ENCODE assay signal across 8 mouse cellular contexts in genomic region chr11:120492024-120492877, GRCm38 (mm10). TPM values are rescaled to one million over a fixed set of nuclear protein-coding genes. Genes with fewer than 3 reads are reported as not detected.
DNase-seq lines count a peak whose midpoint lies in the region; ATAC-seq lines count a peak whose summit lies in the region.

No protein-coding gene starts in this region.

- no peaks in the 10 kb centered on the region for H3K27me3 ChIP-seq in embryonic facial prominence, embryonic 13.5 days
- no peaks in the 10 kb centered on the region for H3K27me3 ChIP-seq in limb, embryonic 11.5 days (ENCODE audit: control insufficient read depth, insufficient read depth, low read length)
- H3K27me3 ChIP-seq in midbrain, embryonic 12.5 days, result no peaks in the 10 kb centered on the region

- peak; percentile 61 for DNase-seq in CD4-positive, CD25-positive, alpha-beta regulatory T cell, adult 2 months (ENCODE audit: low read depth, low spot score)
- DNase-seq in MEL-GATA-1-ER (ENCODE audit: extremely low read depth, low read depth), result peak; percentile 67
- peak; percentile 52 for DNase-seq in heart, postnatal 4 days
- DNase-seq in limb, embryonic 11.5 days (ENCODE audit: low spot score), result peak; percentile 61
- peak; percentile 48 for DNase-seq in thymus, postnatal 14 days

- no peaks in the 10 kb centered on the region for H3K9me3 ChIP-seq in embryonic facial prominence, embryonic 13.5 days
- no peaks in the 10 kb centered on the region for H3K9me3 ChIP-seq in limb, embryonic 11.5 days (ENCODE audit: control insufficient read depth, low read length)
- H3K9me3 ChIP-seq in midbrain, embryonic 12.5 days, result no peaks in the 10 kb centered on the region

- peak overlapping the region; percentile 89 for H3K9ac ChIP-seq in embryonic facial prominence, embryonic 13.5 days
- peak overlapping the region; percentile 81 for H3K9ac ChIP-seq in limb, embryonic 11.5 days (ENCODE audit: low read length)
- H3K9ac ChIP-seq in midbrain, embryonic 12.5 days (replicated peaks), result peak overlapping the region; percentile 81

- peaks cover 34% of the 10 kb centered on the region for H3K4me1 ChIP-seq in embryonic facial prominence, embryonic 13.5 days
- peaks cover 20% of the 10 kb centered on the region for H3K4me1 ChIP-seq in limb, embryonic 11.5 days (ENCODE audit: control insufficient read depth, insufficient read depth, low read length)
- peaks cover 30% of the 10 kb centered on the region for H3K4me1 ChIP-seq in midbrain, embryonic 12.5 days

- peak overlapping the region; percentile 87 for H3K27ac ChIP-seq in embryonic facial prominence, embryonic 13.5 days
- H3K27ac ChIP-seq in limb, embryonic 11.5 days (replicated peaks; ENCODE audit: low read depth, low read length), result peak overlapping the region; percentile 80
- peak overlapping the region; percentile 73 for H3K27ac ChIP-seq in midbrain, embryonic 12.5 days (replicated peaks)

- H3K4me2 ChIP-seq in embryonic facial prominence, embryonic 13.5 days, result peak overlapping the region; percentile 95
- H3K4me2 ChIP-seq in limb, embryonic 11.5 days (ENCODE audit: low read depth, severe bottlenecking), result peak overlapping the region; percentile 92
- H3K4me2 ChIP-seq in midbrain, embryonic 12.5 days (replicated peaks), result peak overlapping the region; percentile 95

- ATAC-seq in embryonic facial prominence, embryonic 13.5 days (ENCODE audit: insufficient number of reproducible peaks, insufficient read depth, low FRiP score, low TSS enrichment, low read depth), result peak; percentile 23
- ATAC-seq in limb, embryonic 11.5 days (ENCODE audit: insufficient number of reproducible peaks, low FRiP score, low TSS enrichment, low read depth), result peak; percentile 40
- no peak for ATAC-seq in midbrain, embryonic 12.5 days (ENCODE audit: low FRiP score, low read depth)
- no peak; the same call in 1 of the 2 replicates for ATAC-seq in frontal cortex, adult (ENCODE audit: low TSS enrichment)

- H3K4me3 ChIP-seq in embryonic facial prominence, embryonic 13.5 days, result peak overlapping the region; percentile 99
- H3K4me3 ChIP-seq in limb, embryonic 11.5 days (ENCODE audit: low read depth, low read length), result peak overlapping the region; percentile 96
- H3K4me3 ChIP-seq in midbrain, embryonic 12.5 days, result peak overlapping the region; percentile 93

- 0% methylated on average over 48 of the region's 48 CpGs for WGBS in embryonic facial prominence, embryonic 13.5 days
- 0% methylated on average over 48 of the region's 48 CpGs for WGBS in limb, embryonic 11.5 days
- under 1% methylated on average over 48 of the region's 48 CpGs for WGBS in midbrain, embryonic 12.5 days

- H3K36me3 ChIP-seq in embryonic facial prominence, embryonic 13.5 days, result peaks cover 56% of the 10 kb centered on the region
- peaks cover 29% of the 10 kb centered on the region for H3K36me3 ChIP-seq in limb, embryonic 11.5 days (ENCODE audit: control insufficient read depth, insufficient read depth, low read length)
- H3K36me3 ChIP-seq in midbrain, embryonic 12.5 days, result peaks cover 52% of the 10 kb centered on the region

RNA-seq across cellular contexts. Expression of gene Slc25a10, which starts 0.6 kb away (rescaled TPM):
- polyA plus RNA-seq in embryonic facial prominence, embryonic 13.5 days (2015; fragmentation: Nextera tagmentation; extraction: Ambion mirVana), result 50.1 and 54.3 TPM in 2 replicates
- total RNA-seq in heart, postnatal 4 days (2021), result 10 to 100 TPM; 43.7 to 45.7 TPM
- polyA plus RNA-seq in limb, embryonic 11.5 days (2014; fragmentation: Nextera tagmentation; extraction: Ambion mirVana), result 57.8 and 58.5 TPM in 2 replicates
- 37.7 and 38.8 TPM in 2 replicates for polyA plus RNA-seq in midbrain, embryonic 12.5 days (2016; fragmentation: Nextera tagmentation; extraction: Ambion mirVana)

RNA-seq across cellular contexts. Expression of gene Mrpl12, which starts 7.8 kb away (rescaled TPM):
- polyA plus RNA-seq in embryonic facial prominence, embryonic 13.5 days (2015; fragmentation: Nextera tagmentation; extraction: Ambion mirVana), result 134 and 138 TPM in 2 replicates
- 100 to 1,000 TPM; 229 to 250 TPM for total RNA-seq in heart, postnatal 4 days (2021)
- 166 and 177 TPM in 2 replicates for polyA plus RNA-seq in limb, embryonic 11.5 days (2014; fragmentation: Nextera tagmentation; extraction: Ambion mirVana)
- polyA plus RNA-seq in midbrain, embryonic 12.5 days (2016; fragmentation: Nextera tagmentation; extraction: Ambion mirVana), result 112 and 118 TPM in 2 replicates

RNA-seq across cellular contexts. Expression of gene Arl16, which starts 24.8 kb away (rescaled TPM):
- 59.6 and 63.6 TPM in 2 replicates for polyA plus RNA-seq in embryonic facial prominence, embryonic 13.5 days (2015; fragmentation: Nextera tagmentation; extraction: Ambion mirVana)
- total RNA-seq in heart, postnatal 4 days (2021), result 10 to 100 TPM; 13.7 to 17.0 TPM
- 56.6 and 58.3 TPM in 2 replicates for polyA plus RNA-seq in limb, embryonic 11.5 days (2014; fragmentation: Nextera tagmentation; extraction: Ambion mirVana)
- 56.4 and 58.8 TPM in 2 replicates for polyA plus RNA-seq in midbrain, embryonic 12.5 days (2016; fragmentation: Nextera tagmentation; extraction: Ambion mirVana)

RNA-seq across cellular contexts. Expression of gene Ccdc137, which starts 34.3 kb away (rescaled TPM):
- polyA plus RNA-seq in embryonic facial prominence, embryonic 13.5 days (2015; fragmentation: Nextera tagmentation; extraction: Ambion mirVana), result 39.8 and 45.0 TPM in 2 replicates
- 10 to 100 TPM in 1 of 2 experiments, 1 to 10 TPM in 1; 8.7 to 10.3 TPM for total RNA-seq in heart, postnatal 4 days (2021)
- 32.6 and 36.4 TPM in 2 replicates for polyA plus RNA-seq in limb, embryonic 11.5 days (2014; fragmentation: Nextera tagmentation; extraction: Ambion mirVana)
- 30.1 and 35.1 TPM in 2 replicates for polyA plus RNA-seq in midbrain, embryonic 12.5 days (2016; fragmentation: Nextera tagmentation; extraction: Ambion mirVana)

RNA-seq across cellular contexts. Expression of gene Oxld1, which starts 34.4 kb away (rescaled TPM):
- polyA plus RNA-seq in embryonic facial prominence, embryonic 13.5 days (2015; fragmentation: Nextera tagmentation; extraction: Ambion mirVana), result 15.8 TPM in 2 replicates
- 10 to 100 TPM; 25.1 to 26.1 TPM for total RNA-seq in heart, postnatal 4 days (2021)
- polyA plus RNA-seq in limb, embryonic 11.5 days (2014; fragmentation: Nextera tagmentation; extraction: Ambion mirVana), result 11.5 and 11.9 TPM in 2 replicates
- 11.7 and 11.9 TPM in 2 replicates for polyA plus RNA-seq in midbrain, embryonic 12.5 days (2016; fragmentation: Nextera tagmentation; extraction: Ambion mirVana)

Comparison
In these comparisons a context has a peak if more than half of its experiments do, and no peak if none do; other contexts are left out.
1. ATAC-seq: peak in embryonic facial prominence, embryonic 13.5 days (single experiment) and limb, embryonic 11.5 days (single experiment); none in midbrain, embryonic 12.5 days (single experiment) and frontal cortex, adult (single experiment).
2. Peak in every context shown above with its lines, with median percentiles within 50 percentile points of each other: DNase-seq, H3K27ac ChIP-seq, H3K4me2 ChIP-seq, H3K4me3 ChIP-seq and H3K9ac ChIP-seq.